Mouse (Mus musculus) bone marrow, adult 2 months (tissue): Measurements from ENCODE around the gene Gtf3c2.

Experiments used
- CTCF ChIP-seq: fragments of 200-500 bp; IDR thresholded peaks from 2 replicates; pipeline ENCODE4 v1.5.1; 2011; ENCODE audit warnings: low read length, control low read depth; ENCODE audit not compliant: control insufficient read depth, insufficient read depth
- POLR2A ChIP-seq: fragments of 200-500 bp; IDR thresholded peaks from 2 replicates; pipeline ENCODE4 v1.6.1; 2011; ENCODE audit warnings: low read depth, mild to moderate bottlenecking, control low read depth, low read length, borderline replicate concordance; ENCODE audit not compliant: control insufficient read depth

- TF ChIP-seq POLR2A: no peak
- no peak for TF ChIP-seq CTCF
These were observed 18.2 kb upstream of the Gtf3c2 start for GRCm38 (mm10) chr5:31198170-31198569.
